In genomic region chr6:126475555-126475954, GRCm38 (mm10) we compare ENCODE assay signal across 15 mouse cellular contexts. TPM values are rescaled to one million over a fixed set of nuclear protein-coding genes. Genes with fewer than 3 reads are reported as not detected.
DNase-seq lines count a peak whose midpoint lies in the region; ATAC-seq lines count a peak whose summit lies in the region.
"Had no signal": no experiment of that assay in that cellular context is flagged by ENCODE, and none has a peak within 500 bp of the region (broad histone marks: within the 10 kb centered on the region; RNA-seq: fewer than 3 reads in every experiment).

No protein-coding gene starts in this region.

- ATAC-seq in cerebellum, adult (ENCODE audit: insufficient number of reproducible peaks, low FRiP score, low TSS enrichment): peak; percentile 96
- ATAC-seq in intestine, embryonic 15.5 days: no peak
- no peak for ATAC-seq in midbrain, embryonic 11.5 days (ENCODE audit: low FRiP score)
- ATAC-seq: activated CD4-positive, CD25-positive, alpha-beta regulatory T cell, adult 4 months had no signal

- H3K9me3 ChIP-seq in limb, embryonic 10.5 days (replicated peaks): no peaks in the 10 kb centered on the region
- H3K9me3 ChIP-seq in intestine, embryonic 15.5 days: no peaks in the 10 kb centered on the region
- H3K9me3 ChIP-seq in midbrain, embryonic 11.5 days (ENCODE audit: control insufficient read depth, low read length): no peaks in the 10 kb centered on the region
- H3K9me3 ChIP-seq: forebrain, embryonic 12.5 days; lung, embryonic 15.5 days had no signal

- H3K36me3 ChIP-seq in limb, embryonic 10.5 days: no peaks in the 10 kb centered on the region
- no peaks in the 10 kb centered on the region for H3K36me3 ChIP-seq in intestine, embryonic 15.5 days
- no peaks in the 10 kb centered on the region for H3K36me3 ChIP-seq in midbrain, embryonic 11.5 days (ENCODE audit: control insufficient read depth, insufficient read depth, low read length)
- H3K36me3 ChIP-seq: forebrain, embryonic 12.5 days; G1E; lung, embryonic 15.5 days had no signal

- no peaks in the 10 kb centered on the region for H3K27me3 ChIP-seq in limb, embryonic 10.5 days (ENCODE audit: low read depth, poor library complexity, severe bottlenecking)
- no peaks in the 10 kb centered on the region for H3K27me3 ChIP-seq in intestine, embryonic 15.5 days (replicated peaks)
- H3K27me3 ChIP-seq in midbrain, embryonic 11.5 days (ENCODE audit: control insufficient read depth, insufficient read depth, low read length): no peaks in the 10 kb centered on the region
- H3K27me3 ChIP-seq: forebrain, embryonic 12.5 days; lung, embryonic 15.5 days had no signal

- no peak overlapping the region for H3K9ac ChIP-seq in intestine, embryonic 15.5 days
- no peak overlapping the region for H3K9ac ChIP-seq in midbrain, embryonic 11.5 days (ENCODE audit: low read length)
- H3K9ac ChIP-seq: forebrain, embryonic 12.5 days; lung, embryonic 15.5 days had no signal

- H3K4me1 ChIP-seq in limb, embryonic 10.5 days: peaks cover 26% of the 10 kb centered on the region
- no peaks in the 10 kb centered on the region for H3K4me1 ChIP-seq in intestine, embryonic 15.5 days (replicated peaks)
- H3K4me1 ChIP-seq in midbrain, embryonic 11.5 days (ENCODE audit: control insufficient read depth, insufficient read depth, low read length): peaks cover 8% of the 10 kb centered on the region

- no peak overlapping the region for H3K27ac ChIP-seq in limb, embryonic 10.5 days
- no peak overlapping the region for H3K27ac ChIP-seq in intestine, embryonic 15.5 days
- H3K27ac ChIP-seq in midbrain, embryonic 11.5 days (ENCODE audit: low read depth, low read length): no peak overlapping the region
- H3K27ac ChIP-seq: forebrain, embryonic 12.5 days; lung, embryonic 15.5 days had no signal

- 88% methylated on average over 8 of the region's 8 CpGs for WGBS in limb, embryonic 10.5 days
- 79% methylated on average over 8 of the region's 8 CpGs for WGBS in intestine, embryonic 15.5 days
- 88% methylated on average over 8 of the region's 8 CpGs for WGBS in midbrain, embryonic 11.5 days

- no peak overlapping the region for H3K4me2 ChIP-seq in intestine, embryonic 15.5 days (replicated peaks)
- H3K4me2 ChIP-seq in midbrain, embryonic 11.5 days: no peak overlapping the region
- H3K4me2 ChIP-seq: forebrain, embryonic 12.5 days; lung, embryonic 15.5 days had no signal

- no peak for DNase-seq in cerebellum, postnatal 4 days (ENCODE audit: low spot score in 2 of 2)
- DNase-seq in adrenal gland, adult 2 months: peak; percentile 90
- peak; percentile 89 for DNase-seq in cerebellum, adult 8-10 months
- DNase-seq in limb, embryonic 10.5 days (ENCODE audit: low spot score): peak; percentile 28
- no peak for DNase-seq in frontal cortex, postnatal 25 days (ENCODE audit: low spot score in 2 of 2)
- no peak for DNase-seq in midbrain, embryonic 11.5 days (ENCODE audit: low spot score, missing footprints)
- DNase-seq: kidney, postnatal 14 days had no signal

- no peak overlapping the region for H3K4me3 ChIP-seq in limb, embryonic 10.5 days
- no peak overlapping the region for H3K4me3 ChIP-seq in intestine, embryonic 15.5 days (replicated peaks)
- no peak overlapping the region for H3K4me3 ChIP-seq in midbrain, embryonic 11.5 days (ENCODE audit: low read depth, low read length)
- H3K4me3 ChIP-seq: forebrain, embryonic 12.5 days; lung, embryonic 15.5 days had no signal

RNA-seq across cellular contexts. Expression of gene Kcna5, which starts 59.7 kb away (rescaled TPM):
- total RNA-seq in adrenal gland, adult 2 months (2021): 1 to 10 TPM; 2.9 to 3.0 TPM
- 3.5 and 3.8 TPM in 2 replicates for polyA plus RNA-seq in adrenal gland, adult 2 months (2012; rRNA removed)
- polyA plus RNA-seq in limb, embryonic 10.5 days (2016; fragmentation: Nextera tagmentation; extraction: Ambion mirVana): 1.3 TPM in 2 replicates
- 7.5 and 8.2 TPM in 2 replicates for polyA plus RNA-seq in intestine, embryonic 15.5 days (2015; fragmentation: Nextera tagmentation; extraction: Ambion mirVana)
- polyA plus RNA-seq in midbrain, embryonic 11.5 days (2014; fragmentation: Nextera tagmentation; extraction: Ambion mirVana): 3.8 and 4.5 TPM in 2 replicates
- total RNA-seq: G1E; megakaryocyte-erythroid progenitor cell, adult 5-6 weeks had no signal
- polyA plus RNA-seq: activated CD4-positive, CD25-positive, alpha-beta regulatory T cell, adult 4 months; G1E; liver, adult 2 months had no signal

Comparison
In these comparisons a context has a peak if more than half of its experiments do, and no peak if none do; other contexts are left out.
1. DNase-seq: peak in adrenal gland, adult 2 months (single experiment), cerebellum, adult 8-10 months (single experiment) and limb, embryonic 10.5 days (single experiment); none in cerebellum, postnatal 4 days (0 of 2), frontal cortex, postnatal 25 days (0 of 2) and midbrain, embryonic 11.5 days (single experiment).